Mouse (Mus musculus) natural killer cell, adult 2 months (primary cell): ENCODE data around the gene Slc17a2.

Experiments used
- DNase-seq, 2 experiments: peaks; one replicate each; pipeline ENCODE4 v3.0.0; 2022; ENCODE audit warnings: low spot score in 2 of 2

Slc17a2 gene

GRCm38 (mm10) chr13:23792520-23792919 is 14.3 kb upstream of the Slc17a2 start:
- DNase-seq: peak; percentile 31 to 49

GRCm38 (mm10) chr13:23799405-23799804 is 7.4 kb upstream of the Slc17a2 start:
- peak; percentile 21 to 24 for DNase-seq

- DNase-seq: no peak
Measured at GRCm38 (mm10) chr13:23804532-23804931, 2.3 kb upstream of the Slc17a2 start.

- no peak for DNase-seq
Measured at GRCm38 (mm10) chr13:23816148-23816547, 9.4 kb downstream of the Slc17a2 start.

GRCm38 (mm10) chr13:23820179-23820940 is 13.6 kb downstream of the Slc17a2 start:
- no peak for DNase-seq

- DNase-seq: no peak
Measured at GRCm38 (mm10) chr13:23822213-23822612, 15.4 kb downstream of the Slc17a2 start.

GRCm38 (mm10) chr13:23826606-23827005 is 19.8 kb downstream of the Slc17a2 start:
- DNase-seq: no peak

- DNase-seq: peak in 1 of 2 experiments; percentile 4
Measured at GRCm38 (mm10) chr13:23833053-23833452, 26.3 kb downstream of the Slc17a2 start.

- no peak for DNase-seq
Measured at GRCm38 (mm10) chr13:23834836-23835235, 28.0 kb downstream of the Slc17a2 start.

GRCm38 (mm10) chr13:23836630-23837029 is 29.8 kb downstream of the Slc17a2 start:
- DNase-seq: no peak

- no peak for DNase-seq
Measured at GRCm38 (mm10) chr13:23839308-23839707, 32.5 kb downstream of the Slc17a2 start, which contains the start of gene Slc17a3. Slc17a3 (plus strand) TSS chr13:23839434.

GRCm38 (mm10) chr13:23845851-23846250 is 39.1 kb downstream of the Slc17a2 start:
- DNase-seq: no peak

- no peak for DNase-seq
Measured at GRCm38 (mm10) chr13:23849299-23849698, 42.5 kb downstream of the Slc17a2 start.

GRCm38 (mm10) chr13:23856401-23856800 is 49.6 kb downstream of the Slc17a2 start:
- no peak for DNase-seq

- DNase-seq: no peak
Measured at GRCm38 (mm10) chr13:23861815-23862214, 55.0 kb downstream of the Slc17a2 start.

- no peak for DNase-seq
Measured at GRCm38 (mm10) chr13:23864711-23865110, 57.9 kb downstream of the Slc17a2 start.

- no peak for DNase-seq
Measured at GRCm38 (mm10) chr13:23866086-23866710, 59.4 kb downstream of the Slc17a2 start.

GRCm38 (mm10) chr13:23867000-23867399 is 60.2 kb downstream of the Slc17a2 start:
- no peak for DNase-seq

GRCm38 (mm10) chr13:23867405-23867804 is 60.6 kb downstream of the Slc17a2 start, which contains the start of gene Slc17a1:
Slc17a1 (plus strand) TSS chr13:23867750.
- DNase-seq: no peak

- DNase-seq: no peak
Measured at GRCm38 (mm10) chr13:23868790-23869533, 62.2 kb downstream of the Slc17a2 start.

GRCm38 (mm10) chr13:23869996-23870395 is 63.2 kb downstream of the Slc17a2 start:
- no peak for DNase-seq

- no peak for DNase-seq
Measured at GRCm38 (mm10) chr13:23873141-23873540, 66.3 kb downstream of the Slc17a2 start.
